Mouse (Mus musculus): ENCODE data around the gene Krt14.

Gene Krt14

DNA sequence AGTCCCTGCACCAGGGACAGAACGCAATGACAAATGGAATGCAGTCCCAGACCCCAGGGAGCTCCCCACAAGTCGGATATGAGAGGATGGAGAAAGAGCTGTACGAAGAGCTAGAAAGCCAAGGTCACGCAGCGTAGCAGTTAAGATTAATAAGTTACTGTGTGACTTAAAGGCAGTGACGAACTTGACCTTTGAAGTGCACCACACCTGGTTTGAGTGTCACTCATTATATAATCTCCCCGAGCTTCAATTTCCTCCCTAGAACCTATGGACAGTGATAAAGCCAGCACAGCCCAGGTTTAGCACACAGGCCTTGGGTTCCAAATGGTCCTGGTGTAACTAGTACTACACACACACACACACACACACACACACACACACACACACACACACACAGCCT is 43.0 kb downstream of the Krt14 start:
- DNase-seq (ENCODE audit: low spot score): no peak

DNA sequence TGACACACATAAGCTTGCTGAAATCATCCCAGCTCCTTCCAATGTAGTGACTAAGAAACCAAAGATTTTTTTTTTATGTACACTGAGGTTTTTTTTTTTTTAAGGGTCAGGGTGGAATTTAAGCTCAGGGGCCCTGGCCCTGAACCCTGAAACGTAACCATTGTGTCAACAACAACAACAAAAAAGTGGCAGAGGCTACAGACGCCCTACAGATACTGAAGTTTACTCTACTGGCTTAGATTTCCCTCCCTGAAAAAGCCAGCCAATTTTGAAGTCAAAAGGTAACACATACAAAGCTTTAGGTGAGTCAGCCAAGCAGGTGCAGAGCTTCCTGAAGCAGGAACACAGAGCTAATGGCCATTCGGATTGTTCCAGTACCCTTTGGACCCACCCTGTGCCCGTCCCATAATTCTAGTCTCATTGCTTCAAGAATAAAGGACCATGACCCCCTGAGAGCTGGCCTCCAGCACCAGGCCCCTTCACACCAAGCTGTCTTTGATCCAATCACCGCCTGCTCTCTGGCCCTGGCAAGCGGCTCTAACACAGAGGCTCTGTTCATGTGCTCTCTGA is 49.4 kb downstream of the Krt14 start:
- DNase-seq (ENCODE audit: low spot score): no peak

DNA sequence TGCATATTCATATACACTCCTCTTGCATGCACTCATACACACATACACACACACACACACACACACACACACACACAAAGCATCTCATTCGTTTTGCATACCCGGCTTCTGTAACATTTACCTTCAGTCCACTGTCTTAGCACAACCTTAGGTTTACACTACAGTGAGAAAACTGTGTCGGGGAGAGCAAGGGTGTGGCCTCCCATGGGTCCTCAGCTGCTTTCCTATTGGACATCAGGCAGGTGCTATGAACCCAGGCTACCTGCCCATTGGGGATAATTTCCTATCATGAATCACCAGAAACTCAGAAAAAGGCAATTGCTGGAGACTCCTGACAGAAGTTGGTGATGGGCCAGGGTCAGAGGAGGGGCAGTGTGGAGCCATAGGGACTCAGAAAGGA is 50.0 kb downstream of the Krt14 start:
- no peak for DNase-seq (ENCODE audit: low spot score)

DNA sequence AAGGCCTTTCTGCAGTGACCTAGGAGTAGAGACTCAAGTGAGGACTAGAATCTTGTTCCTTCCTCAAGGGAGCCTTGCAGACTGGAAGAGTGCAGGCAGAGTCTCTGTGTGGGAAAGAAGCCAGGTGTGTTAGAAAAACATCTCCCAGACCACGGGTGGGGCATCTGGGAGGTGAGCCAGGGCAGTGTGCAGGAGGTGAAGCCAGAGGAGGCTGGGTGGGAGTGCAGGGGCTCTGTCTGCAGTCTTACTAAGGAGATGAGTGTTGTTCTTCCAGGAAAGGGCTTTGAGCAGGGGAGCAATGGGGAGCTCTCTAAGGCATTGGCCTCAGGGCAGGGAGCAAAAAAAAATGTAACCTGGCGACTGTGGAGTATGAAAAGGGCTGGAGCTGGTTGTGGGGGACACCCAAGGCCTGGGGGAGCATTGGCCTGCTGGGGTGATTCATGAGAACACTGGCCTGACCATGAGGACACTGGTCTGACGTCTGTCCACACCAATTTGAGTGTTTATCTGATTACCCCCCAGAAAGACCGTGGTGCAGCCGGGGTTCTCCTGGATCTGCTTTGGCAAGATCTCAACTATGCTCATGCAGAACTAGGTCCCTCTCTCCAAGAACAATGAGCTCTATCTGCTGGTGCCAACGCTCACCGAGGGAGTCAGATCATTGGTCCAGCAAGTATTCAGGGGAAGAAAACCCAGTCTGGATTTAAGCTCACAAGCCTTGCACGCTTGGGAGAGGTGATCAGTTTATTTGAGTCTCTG is 51.7 kb downstream of the Krt14 start:
- no peak for DNase-seq (ENCODE audit: low spot score)

Data from T-cell, adult 2 months (primary cell).